Mouse (Mus musculus): ENCODE measurements around the gene Zc2hc1b.

Zc2hc1b gene

DNA sequence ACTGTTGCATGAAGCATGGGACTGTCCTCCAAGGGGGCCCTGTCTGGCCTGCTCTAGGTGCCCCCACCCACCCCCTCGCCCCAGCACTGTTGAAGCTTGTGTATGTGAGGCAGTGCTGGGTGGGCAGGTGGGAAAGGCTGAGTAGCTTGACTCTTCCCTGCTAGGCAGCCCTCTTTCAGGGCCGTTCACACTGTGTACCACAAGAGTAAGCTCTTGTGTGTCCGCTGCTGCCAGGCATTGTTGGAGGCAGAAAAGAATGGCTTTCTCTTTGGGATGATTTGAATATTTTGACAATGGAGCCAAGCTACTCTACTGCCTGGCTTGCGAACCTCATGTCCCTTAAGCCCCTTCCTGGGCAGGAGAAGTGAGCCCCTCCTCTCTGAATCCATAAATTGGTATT is 62.8 kb downstream of the Zc2hc1b start:
- DNase-seq (ENCODE audit: low spot score in 2 of 2): no peak

- no peak for DNase-seq (ENCODE audit: low spot score in 2 of 2)
Observed at GRCm38 (mm10) chr10:13113641-13114040, 64.2 kb downstream of the Zc2hc1b start.

GRCm38 (mm10) chr10:13112849-13113248 is 65.0 kb downstream of the Zc2hc1b start:
- no peak for DNase-seq (ENCODE audit: low spot score in 2 of 2)

DNA sequence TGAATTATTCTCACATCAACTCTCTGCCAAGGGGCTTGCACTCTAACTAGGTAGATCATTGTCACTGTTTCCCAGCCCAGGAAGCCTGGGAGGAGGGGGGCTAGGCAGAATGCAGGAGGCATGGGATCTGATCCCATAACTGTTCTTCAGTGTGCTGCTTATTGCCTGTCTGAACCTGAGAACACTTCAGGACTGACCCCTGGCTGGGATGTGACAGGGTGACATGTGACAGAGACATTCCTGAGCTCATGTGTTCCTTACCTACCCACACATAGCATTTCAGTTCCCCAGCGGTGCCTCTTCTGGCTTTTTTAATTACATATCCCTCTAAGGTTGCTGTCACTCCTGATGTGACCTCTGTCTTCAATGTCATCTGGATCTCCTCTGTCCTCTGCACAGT is 68.0 kb downstream of the Zc2hc1b start:
- no peak for DNase-seq (ENCODE audit: low spot score in 2 of 2)

DNA sequence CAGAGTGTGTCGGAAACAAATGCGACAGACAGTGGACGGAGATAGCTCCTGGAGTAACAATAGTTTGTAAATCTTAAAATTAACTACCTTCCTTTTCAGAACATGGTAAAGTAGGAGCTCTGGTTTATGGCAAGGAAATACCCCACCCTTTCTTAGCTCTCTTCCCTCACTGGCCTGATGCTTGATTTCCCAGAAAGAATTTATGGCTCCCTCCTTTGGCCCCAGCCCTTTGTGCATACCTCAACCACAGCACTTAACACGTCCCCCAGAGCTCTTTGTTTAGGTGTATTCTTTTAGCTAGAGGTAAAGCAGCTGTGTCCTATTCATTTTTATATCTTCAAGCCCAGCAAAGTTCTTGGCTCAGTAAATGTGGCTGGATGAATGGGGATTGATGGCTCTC is 69.0 kb downstream of the Zc2hc1b start:
- DNase-seq (ENCODE audit: low spot score in 2 of 2): no peak

DNA sequence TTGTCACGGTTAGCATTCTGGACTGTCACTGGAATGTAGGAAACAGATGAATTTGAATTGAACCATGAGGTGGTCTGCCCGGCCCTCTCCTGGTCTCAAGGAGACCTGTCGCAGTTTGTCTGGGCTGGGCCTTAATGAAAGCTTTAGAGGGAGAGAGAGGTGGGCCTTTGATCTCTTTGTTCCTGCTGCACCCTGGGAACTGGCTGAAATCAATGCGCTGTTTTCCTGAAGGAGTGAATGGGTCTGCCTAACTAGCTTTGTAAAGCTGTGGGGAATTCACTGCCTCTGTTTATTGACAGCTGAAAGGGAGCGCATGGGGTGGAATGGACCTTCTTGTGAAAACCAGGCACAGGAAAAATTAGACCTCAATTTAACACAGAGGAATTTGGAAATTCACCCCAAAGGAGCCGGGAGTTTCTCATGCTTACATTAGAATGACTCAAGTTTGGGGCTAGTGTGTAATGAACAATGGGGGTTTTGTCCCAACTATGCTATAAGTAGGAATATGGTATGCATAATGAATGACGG is 69.7 kb downstream of the Zc2hc1b start:
- no peak for DNase-seq (ENCODE audit: low spot score in 2 of 2)

GRCm38 (mm10) chr10:13106909-13107624 is 70.8 kb downstream of the Zc2hc1b start:
- DNase-seq (ENCODE audit: low spot score in 2 of 2): no peak

- DNase-seq (ENCODE audit: low spot score in 2 of 2): no peak
Observed at GRCm38 (mm10) chr10:13103838-13104237, 74.0 kb downstream of the Zc2hc1b start.

- DNase-seq (ENCODE audit: low spot score in 2 of 2): no peak
Observed at GRCm38 (mm10) chr10:13102360-13102759, 75.5 kb downstream of the Zc2hc1b start.

GRCm38 (mm10) chr10:13100061-13100648 is 77.7 kb downstream of the Zc2hc1b start:
- DNase-seq (ENCODE audit: low spot score in 2 of 2): no peak

All from urinary bladder, postnatal 36 days (tissue).